Mouse (Mus musculus): Measurements from ENCODE around the gene Rassf8. TPM values are rescaled to one million over a fixed set of nuclear protein-coding genes. Genes with fewer than 3 reads are reported as not detected.

Gene Rassf8
- 10 to 100 TPM; 75.4 to 82.3 TPM for total RNA-seq (2021)

DNA sequence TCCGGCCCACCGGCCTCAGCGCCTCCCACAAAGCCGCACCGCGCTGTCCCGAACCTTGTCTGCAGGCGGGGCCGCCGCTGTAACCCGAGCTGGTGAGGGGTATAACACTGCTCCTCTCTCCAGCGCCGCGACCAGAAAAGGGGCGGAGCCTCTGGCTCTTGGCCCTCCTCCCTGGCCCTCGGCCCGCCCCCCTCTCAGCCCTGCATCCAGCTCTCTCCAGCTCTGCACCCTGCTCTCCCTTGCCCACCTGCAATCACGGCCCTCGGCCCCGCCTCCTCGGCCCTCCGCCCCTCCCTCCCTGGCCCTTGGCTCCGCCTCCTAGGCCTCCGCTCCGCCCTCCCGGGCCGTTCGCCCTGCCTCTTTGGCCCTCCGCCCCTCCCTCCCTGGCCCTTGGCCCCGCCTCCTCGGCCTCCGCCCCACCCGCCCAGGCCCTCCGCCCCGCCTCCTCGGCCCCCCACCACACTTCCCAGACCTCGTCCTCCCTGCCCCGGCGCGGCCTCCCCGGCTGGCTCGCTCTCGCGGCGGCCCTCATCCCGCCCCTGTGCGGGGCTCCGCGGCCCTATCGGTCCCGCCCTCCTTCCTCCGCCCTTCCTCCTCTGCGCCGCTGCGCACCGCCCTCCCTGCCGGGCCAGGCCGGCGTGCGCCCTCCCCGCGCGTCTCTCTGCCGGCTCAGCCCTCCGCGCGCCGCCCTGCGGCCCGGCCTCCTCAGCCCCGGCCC is at the start of gene Rassf8:
TSS of gene Rassf8 (plus strand) at position 617 of the 718 bp plus-strand sequence.
- peak; percentile 90 to 94 for DNase-seq
- intact Hi-C loops (cut with DNase I) = loop anchor here (2.0 to 5.0 kb wide), 3 partner anchors 87 to 304 kb away; no protein-coding TSS in a partner anchor

- no peak for DNase-seq
- intact Hi-C loops (cut with DNase I) = no loop called here
Measured at GRCm38 (mm10) chr6:145701021-145701540, 45.5 kb upstream of the Rassf8 start.

DNA sequence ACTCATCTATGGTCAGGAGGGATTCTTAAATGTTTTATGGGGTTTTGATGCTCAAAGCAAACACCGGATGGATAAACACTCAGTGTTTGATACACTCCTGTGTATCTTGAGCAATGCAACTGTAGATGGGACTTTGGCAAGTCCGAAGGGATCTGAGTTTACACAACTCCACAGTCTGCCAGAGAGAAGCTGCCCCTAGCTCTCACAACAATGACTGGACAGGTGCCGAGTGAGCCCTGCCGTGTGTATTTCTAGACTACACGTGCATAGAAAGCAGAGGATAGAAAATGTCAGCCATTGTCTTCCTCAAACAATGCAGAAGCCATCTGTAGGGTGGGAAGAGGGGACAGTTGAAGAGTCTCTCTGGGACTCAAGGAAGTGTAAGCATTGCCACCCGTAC is 42.9 kb upstream of the Rassf8 start:
- intact Hi-C loops (cut with DNase I) = no loop called here
- DNase-seq = peak; percentile 22 to 25

GRCm38 (mm10) chr6:145709956-145710720 is 36.4 kb upstream of the Rassf8 start:
- intact Hi-C loops (cut with DNase I) = no loop called here
- no peak for DNase-seq

DNA sequence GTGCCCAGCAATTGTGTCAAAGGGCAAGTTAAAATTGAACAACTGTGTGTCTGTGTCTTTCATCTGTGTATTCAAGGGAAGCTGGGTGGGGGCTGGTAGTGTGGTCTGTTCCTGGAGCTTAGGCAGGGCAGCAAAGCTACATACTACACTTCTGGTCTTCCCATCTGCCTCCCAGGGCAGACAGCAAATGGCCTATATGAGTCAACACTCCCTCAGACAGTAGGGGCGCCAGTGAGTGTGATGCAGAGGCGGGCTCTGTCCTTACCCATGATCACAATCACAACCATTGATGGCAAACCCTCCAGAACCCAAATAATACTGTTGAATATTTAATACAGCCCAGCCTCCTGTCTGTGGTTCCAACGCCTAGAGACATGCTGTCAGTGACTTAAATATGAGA is 35.8 kb upstream of the Rassf8 start:
- intact Hi-C loops (cut with DNase I) = no loop called here

GRCm38 (mm10) chr6:145711320-145711719 is 35.2 kb upstream of the Rassf8 start:
- DNase-seq = no peak
- intact Hi-C loops (cut with DNase I) = no loop called here

More for the DNA sequence above, 35.8 kb upstream of the Rassf8 start:
- no peak for DNase-seq

- no peak for DNase-seq
- intact Hi-C loops (cut with DNase I) = no loop called here
Measured at GRCm38 (mm10) chr6:145713241-145714114, 33.1 kb upstream of the Rassf8 start.

GRCm38 (mm10) chr6:145714131-145714530 is 32.4 kb upstream of the Rassf8 start:
- DNase-seq = no peak
- intact Hi-C loops (cut with DNase I) = no loop called here

DNA sequence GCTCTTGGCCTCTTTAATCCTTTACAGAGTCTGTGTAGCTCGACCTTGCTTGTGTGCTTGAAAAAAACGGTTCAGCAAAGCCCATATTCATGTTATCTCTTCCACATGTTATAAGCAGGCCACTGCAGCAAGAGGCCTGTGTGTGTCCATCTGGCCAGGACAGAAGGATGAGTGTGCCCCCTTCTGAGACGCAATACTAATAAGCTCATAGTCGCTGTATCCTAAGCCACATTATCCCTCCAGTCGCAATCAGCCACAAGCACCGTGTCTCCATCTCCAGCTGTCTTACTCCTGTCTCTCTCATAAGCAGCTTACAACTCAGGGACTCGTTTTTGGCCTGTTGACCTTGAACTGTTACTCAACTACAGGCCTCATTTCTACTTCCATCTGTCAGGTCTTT is 24.0 kb upstream of the Rassf8 start:
- intact Hi-C loops (cut with DNase I) = no loop called here

GRCm38 (mm10) chr6:145723131-145723863 is 23.3 kb upstream of the Rassf8 start:
- intact Hi-C loops (cut with DNase I) = no loop called here
- no peak for DNase-seq

More for the DNA sequence above, 24.0 kb upstream of the Rassf8 start:
- no peak for DNase-seq

- intact Hi-C loops (cut with DNase I) = no loop called here
- DNase-seq = no peak
Measured at GRCm38 (mm10) chr6:145725849-145726248, 20.7 kb upstream of the Rassf8 start.

DNA sequence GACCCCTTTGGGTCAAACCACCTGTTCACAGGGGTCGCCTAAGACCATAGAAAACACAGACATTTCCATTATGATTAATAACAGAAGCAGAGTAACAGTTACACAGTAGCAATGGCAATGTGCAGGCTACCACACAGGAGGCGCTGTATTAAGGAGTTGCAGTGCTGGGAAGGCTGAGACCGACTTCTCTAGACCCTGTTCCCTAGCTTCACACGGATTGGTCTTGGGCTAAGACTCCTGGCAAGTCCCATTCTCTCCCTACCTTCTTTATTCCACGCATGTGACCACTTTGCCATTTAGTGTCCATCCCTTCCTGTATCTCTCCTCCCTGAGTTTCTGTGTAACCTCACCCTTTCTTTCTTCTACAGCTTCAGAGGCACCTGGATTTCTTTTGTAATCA is 19.6 kb upstream of the Rassf8 start:
- intact Hi-C loops (cut with DNase I) = no loop called here
- no peak for DNase-seq

DNA sequence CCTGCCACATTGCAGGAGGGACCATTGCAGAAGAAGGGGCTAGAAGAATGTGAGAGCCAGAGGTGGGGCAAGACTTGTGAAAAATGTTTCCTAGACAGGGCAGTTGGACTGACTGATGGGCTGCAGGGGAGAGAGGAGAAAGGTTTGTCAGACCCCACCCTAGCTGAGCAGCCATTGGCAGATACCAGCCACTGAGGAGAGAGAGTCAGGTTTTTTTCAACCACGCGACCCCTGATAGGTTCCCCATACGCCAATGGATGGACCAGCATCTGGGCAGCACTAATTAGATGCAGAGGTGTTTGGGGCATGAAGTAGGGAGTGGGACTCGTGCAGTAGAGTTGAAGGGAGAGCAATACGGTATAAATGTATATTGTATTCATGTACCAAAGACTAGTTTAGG is 13.7 kb upstream of the Rassf8 start:
- intact Hi-C loops (cut with DNase I) = no loop called here

DNA sequence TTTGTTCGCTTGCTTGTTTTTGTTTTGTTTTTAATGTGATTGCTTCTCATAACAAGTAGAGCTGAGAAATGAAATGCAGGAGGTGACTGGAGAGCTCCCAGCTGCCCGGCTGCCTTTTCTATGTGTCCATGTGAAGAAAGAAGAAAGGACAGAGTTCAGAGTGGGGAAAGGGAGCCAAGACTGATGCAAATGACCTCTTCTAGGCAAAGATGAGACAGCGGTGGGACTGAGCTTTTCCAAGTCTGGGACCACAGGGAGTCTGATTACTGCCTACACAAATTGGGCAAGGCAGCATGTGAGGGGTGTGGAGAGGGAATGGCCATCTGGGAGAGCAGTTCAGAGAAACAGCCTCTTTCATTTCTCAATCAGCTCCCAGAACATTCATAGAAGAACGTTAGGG is 13.3 kb upstream of the Rassf8 start:
- intact Hi-C loops (cut with DNase I) = no loop called here
- no peak for DNase-seq

More for the DNA sequence above, 13.7 kb upstream of the Rassf8 start:
- no peak for DNase-seq

- intact Hi-C loops (cut with DNase I) = no loop called here
- DNase-seq = no peak
Measured at GRCm38 (mm10) chr6:145733911-145734310, 12.6 kb upstream of the Rassf8 start.

- intact Hi-C loops (cut with DNase I) = no loop called here
- no peak for DNase-seq
Measured at GRCm38 (mm10) chr6:145736099-145736498, 10.4 kb upstream of the Rassf8 start.

DNA sequence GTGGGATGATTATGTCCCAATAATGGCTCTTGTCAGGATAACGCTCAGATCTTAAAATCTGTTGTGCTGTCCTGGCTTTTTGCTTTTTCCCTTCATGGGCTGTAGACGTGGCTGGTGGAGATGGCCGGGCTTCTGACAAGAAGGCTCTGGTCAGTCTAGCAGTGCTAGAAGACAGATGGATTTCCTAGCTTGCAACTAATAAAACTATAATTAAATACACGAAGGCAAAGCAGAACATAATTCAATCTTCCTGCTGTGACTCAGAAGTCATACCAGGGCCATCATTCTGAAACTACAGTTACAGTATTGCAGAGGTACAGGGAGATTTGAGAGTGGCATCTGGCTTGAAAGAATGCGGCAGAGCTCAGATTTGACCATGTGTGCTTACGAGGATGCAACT is 7.3 kb upstream of the Rassf8 start:
- intact Hi-C loops (cut with DNase I) = no loop called here
- no peak for DNase-seq

GRCm38 (mm10) chr6:145740011-145740410 is 6.5 kb upstream of the Rassf8 start:
- intact Hi-C loops (cut with DNase I) = no loop called here
- no peak for DNase-seq

DNA sequence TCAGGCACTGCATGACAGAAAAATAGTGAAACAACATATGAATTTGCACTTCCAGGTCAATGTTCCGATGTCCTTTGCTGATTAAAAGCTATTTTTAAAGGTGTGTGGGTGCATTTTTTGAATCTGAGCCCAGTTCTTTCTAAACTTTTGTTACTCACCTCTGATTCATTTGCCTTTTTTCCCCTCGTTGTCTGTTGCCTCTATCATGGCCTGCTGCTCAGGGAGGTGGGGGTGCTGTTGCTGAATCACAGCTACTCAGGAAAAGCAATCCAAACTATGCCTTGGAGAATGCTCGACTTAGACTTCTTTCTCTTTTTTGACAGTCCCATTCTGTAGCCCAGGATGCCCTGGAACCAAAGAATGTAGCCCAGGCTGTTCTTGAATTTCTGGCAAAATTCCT is 1.3 kb upstream of the Rassf8 start:
- intact Hi-C loops (cut with DNase I) = loop anchor here (5.0 kb wide), 2 partner anchors 283 to 303 kb away; no protein-coding TSS in a partner anchor
- DNase-seq = no peak
